Mouse (Mus musculus): ENCODE results near the gene Rhot1. TPM values are rescaled to one million over a fixed set of nuclear protein-coding genes. Genes with fewer than 3 reads are reported as not detected.
A peak's percentile ranks its signal among the peaks of the same experiment; 100 is the strongest.

The Rhot1 gene
- polyA plus RNA-seq, 1 experiment from 2014 or later: 50.7 TPM

DNA sequence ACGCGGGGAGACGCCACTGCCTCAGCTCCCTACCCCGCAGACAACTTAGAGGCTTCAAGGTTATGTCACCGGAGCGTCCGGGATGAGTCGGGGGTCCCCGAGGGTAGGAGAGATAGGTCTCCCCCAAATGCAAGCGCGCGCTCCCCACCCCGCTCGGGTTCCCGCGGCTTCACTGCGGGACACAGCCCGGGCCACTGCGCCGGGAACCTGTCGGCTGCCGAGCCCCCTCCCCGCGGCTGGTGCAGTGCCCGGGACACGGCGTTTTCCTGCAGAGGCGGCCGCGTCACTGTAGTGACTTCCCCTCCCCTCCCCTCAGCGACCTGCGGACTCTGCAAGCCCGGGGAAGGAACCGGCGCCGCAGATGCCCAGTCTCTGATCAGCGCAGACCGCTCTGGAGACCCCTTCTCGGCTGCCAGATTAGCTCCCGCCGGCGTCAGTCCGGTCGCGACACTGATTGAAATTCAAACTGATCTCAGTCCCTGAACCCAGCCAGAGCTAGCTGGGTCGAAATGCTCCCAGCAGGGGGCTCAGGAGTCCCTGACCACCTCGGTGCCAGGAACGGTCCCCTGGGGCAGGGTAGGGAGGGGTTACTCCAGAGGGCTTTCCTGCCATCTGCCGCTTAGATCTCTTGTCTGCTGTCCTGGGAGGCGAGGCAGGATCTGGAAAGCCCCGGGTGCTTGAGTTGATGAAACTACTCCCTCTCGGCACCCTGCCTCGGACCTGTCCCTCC lies 92.7 kb downstream of the Rhot1 start:
- Histone ChIP-seq H3K9ac (replicated peaks; ENCODE audit: low read depth, low read length) (peak overlapping the region; percentile 53), H3K27ac (ENCODE audit: low read length) (no peak overlapping the region), H3K9me3 (ENCODE audit: control insufficient read depth, low read depth, low read length) (no peaks in the 10 kb centered on the region), H3K36me3 (ENCODE audit: control insufficient read depth, insufficient read depth, low read length) (no peaks in the 10 kb centered on the region), H3K27me3 (ENCODE audit: control insufficient read depth, insufficient read depth, low read length) (peaks cover 7% of the 10 kb centered on the region; the same call in 1 of the 2 replicates), H3K4me3 (ENCODE audit: low read depth, low read length) (peak overlapping the region; percentile 64), H3K4me2 (replicated peaks; ENCODE audit: low read depth, low read length) (peak overlapping the region; percentile 99), H3K4me1 (ENCODE audit: control insufficient read depth, insufficient read depth, low read length) (peaks cover 7% of the 10 kb centered on the region; the same call in 1 of the 2 replicates)
- ATAC-seq (ENCODE audit: insufficient number of reproducible peaks, insufficient read depth, low FRiP score, low read depth): peak; percentile 16; the same call in 1 of the 2 replicates
- WGBS: 0% methylated on average over 53 of the region's 53 CpGs

DNA sequence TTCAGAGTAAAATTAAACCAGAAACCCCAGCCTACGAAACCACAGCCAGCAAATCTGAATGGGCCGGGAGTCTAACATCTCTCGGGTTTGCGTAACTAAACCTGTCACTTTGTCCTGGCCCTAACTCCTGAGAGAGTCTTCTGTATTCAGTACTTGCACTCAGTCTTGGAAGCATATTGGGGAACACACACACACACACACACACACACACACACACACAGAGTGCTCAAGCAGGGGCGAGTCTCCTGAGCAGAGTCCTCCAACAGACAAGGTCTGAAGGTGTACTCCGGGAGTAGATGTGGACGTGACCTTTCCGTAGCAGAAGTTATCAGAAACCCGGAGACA lies 93.2 kb downstream of the Rhot1 start:
- 2% methylated on average over 9 of the region's 9 CpGs for WGBS
- no peak for ATAC-seq (ENCODE audit: insufficient number of reproducible peaks, insufficient read depth, low FRiP score, low read depth)
- Histone ChIP-seq H3K9me3 (ENCODE audit: control insufficient read depth, low read depth, low read length) (no peaks in the 10 kb centered on the region), H3K9ac (replicated peaks; ENCODE audit: low read depth, low read length) (no peak overlapping the region), H3K4me3 (ENCODE audit: low read depth, low read length) (peak overlapping the region; percentile 64), H3K4me1 (ENCODE audit: control insufficient read depth, insufficient read depth, low read length) (peaks cover 7% of the 10 kb centered on the region; the same call in 1 of the 2 replicates), H3K4me2 (replicated peaks; ENCODE audit: low read depth, low read length) (peak overlapping the region; percentile 99), H3K36me3 (ENCODE audit: control insufficient read depth, insufficient read depth, low read length) (no peaks in the 10 kb centered on the region), H3K27me3 (ENCODE audit: control insufficient read depth, insufficient read depth, low read length) (peaks cover 7% of the 10 kb centered on the region; the same call in 1 of the 2 replicates), H3K27ac (ENCODE audit: low read length) (no peak overlapping the region)

DNA sequence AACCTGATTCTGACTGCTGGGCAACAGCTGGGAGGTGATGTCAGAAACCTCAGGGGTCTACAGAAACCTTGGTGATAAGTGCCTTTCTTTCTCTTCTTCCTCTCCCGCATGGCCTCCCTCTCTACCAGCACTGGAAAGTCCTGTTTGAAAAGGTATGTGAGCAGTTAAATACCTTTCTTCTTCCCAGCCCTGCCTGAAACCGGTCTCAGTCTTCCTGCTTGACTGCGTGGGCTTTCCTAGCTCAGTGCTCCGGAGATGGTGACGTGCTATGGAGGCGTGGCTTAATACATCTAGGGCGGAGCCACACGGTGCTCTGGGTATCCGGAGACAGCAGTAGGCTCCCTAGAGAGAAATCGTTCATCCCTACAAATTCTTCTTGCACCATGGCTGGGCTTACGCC lies 93.7 kb downstream of the Rhot1 start:
- peak; percentile 59 for ATAC-seq (ENCODE audit: insufficient number of reproducible peaks, insufficient read depth, low FRiP score, low read depth)
- peak overlapping the region; percentile 64 for H3K4me3 ChIP-seq (ENCODE audit: low read depth, low read length)
- 3% methylated on average over 11 of the region's 11 CpGs for WGBS
- H3K27ac ChIP-seq (ENCODE audit: low read length): no peak overlapping the region
- no peaks in the 10 kb centered on the region for H3K9me3 ChIP-seq (ENCODE audit: control insufficient read depth, low read depth, low read length)
- H3K4me2 ChIP-seq (replicated peaks; ENCODE audit: low read depth, low read length): peak overlapping the region; percentile 99
- no peak overlapping the region for H3K9ac ChIP-seq (replicated peaks; ENCODE audit: low read depth, low read length)
- peaks cover 7% of the 10 kb centered on the region; the same call in 1 of the 2 replicates for H3K4me1 ChIP-seq (ENCODE audit: control insufficient read depth, insufficient read depth, low read length)
- peaks cover 7% of the 10 kb centered on the region; the same call in 1 of the 2 replicates for H3K27me3 ChIP-seq (ENCODE audit: control insufficient read depth, insufficient read depth, low read length)
- no peaks in the 10 kb centered on the region for H3K36me3 ChIP-seq (ENCODE audit: control insufficient read depth, insufficient read depth, low read length)

DNA sequence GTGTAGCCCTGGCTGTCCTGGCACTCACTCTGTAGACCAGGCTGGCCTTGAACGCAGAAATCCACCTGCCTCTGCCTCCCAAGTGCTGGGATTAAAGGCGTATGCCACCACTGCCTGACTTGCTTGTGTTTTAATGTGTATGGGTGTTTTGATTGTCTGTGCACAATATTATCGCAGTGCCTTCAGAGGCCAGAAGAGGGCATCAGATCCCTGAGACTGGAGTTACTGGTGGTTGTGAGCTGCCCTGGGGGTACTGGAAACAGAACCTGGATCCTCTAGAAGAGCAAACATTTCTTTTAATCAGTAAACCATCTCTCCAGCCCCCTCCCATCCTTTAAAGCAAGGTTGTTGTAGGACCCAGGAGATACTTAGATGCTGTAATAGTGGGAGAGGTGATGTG lies 94.9 kb downstream of the Rhot1 start:
- Histone ChIP-seq H3K36me3 (ENCODE audit: control insufficient read depth, insufficient read depth, low read length) (no peaks in the 10 kb centered on the region), H3K4me1 (ENCODE audit: control insufficient read depth, insufficient read depth, low read length) (peaks cover 7% of the 10 kb centered on the region; the same call in 1 of the 2 replicates), H3K4me2 (replicated peaks; ENCODE audit: low read depth, low read length) (no peak overlapping the region), H3K27ac (ENCODE audit: low read length) (no peak overlapping the region), H3K9ac (replicated peaks; ENCODE audit: low read depth, low read length) (no peak overlapping the region), H3K27me3 (ENCODE audit: control insufficient read depth, insufficient read depth, low read length) (peaks cover 7% of the 10 kb centered on the region; the same call in 1 of the 2 replicates), H3K9me3 (ENCODE audit: control insufficient read depth, low read depth, low read length) (no peaks in the 10 kb centered on the region), H3K4me3 (ENCODE audit: low read depth, low read length) (no peak overlapping the region)
- 92% methylated on average over 3 of the region's 3 CpGs for WGBS
- no peak for ATAC-seq (ENCODE audit: insufficient number of reproducible peaks, insufficient read depth, low FRiP score, low read depth)

DNA sequence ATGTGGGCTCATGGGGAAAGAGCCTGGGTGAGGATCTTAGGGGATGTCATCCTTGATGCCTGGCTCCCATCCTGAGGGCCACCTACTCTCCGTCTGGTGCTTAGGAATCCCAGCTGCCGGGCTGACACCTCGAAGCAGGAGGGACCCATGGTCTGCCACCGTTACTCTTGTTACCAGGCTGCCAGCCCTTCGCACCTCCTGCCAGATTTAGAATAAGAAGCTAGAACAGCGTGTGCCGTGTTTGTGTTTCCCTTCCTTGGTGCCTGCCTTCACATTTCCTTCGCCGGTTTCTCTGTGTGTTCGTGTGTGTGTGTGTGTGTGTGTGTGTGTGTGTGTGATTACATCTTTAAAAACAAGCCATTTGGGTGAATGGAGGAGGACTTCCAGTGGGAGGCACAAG lies 96.0 kb downstream of the Rhot1 start:
- Histone ChIP-seq H3K36me3 (ENCODE audit: control insufficient read depth, insufficient read depth, low read length) (no peaks in the 10 kb centered on the region), H3K9ac (replicated peaks; ENCODE audit: low read depth, low read length) (no peak overlapping the region), H3K9me3 (ENCODE audit: control insufficient read depth, low read depth, low read length) (no peaks in the 10 kb centered on the region), H3K4me3 (ENCODE audit: low read depth, low read length) (no peak overlapping the region), H3K4me1 (ENCODE audit: control insufficient read depth, insufficient read depth, low read length) (peaks cover 7% of the 10 kb centered on the region; the same call in 1 of the 2 replicates), H3K27ac (ENCODE audit: low read length) (no peak overlapping the region), H3K27me3 (ENCODE audit: control insufficient read depth, insufficient read depth, low read length) (0 out of 2 replicates have a peak, but pooled peaks cover 2% of the 10 kb centered on the region), H3K4me2 (replicated peaks; ENCODE audit: low read depth, low read length) (no peak overlapping the region)
- ATAC-seq (ENCODE audit: insufficient number of reproducible peaks, insufficient read depth, low FRiP score, low read depth): no peak
- WGBS: 75% methylated on average over 10 of the region's 10 CpGs

DNA sequence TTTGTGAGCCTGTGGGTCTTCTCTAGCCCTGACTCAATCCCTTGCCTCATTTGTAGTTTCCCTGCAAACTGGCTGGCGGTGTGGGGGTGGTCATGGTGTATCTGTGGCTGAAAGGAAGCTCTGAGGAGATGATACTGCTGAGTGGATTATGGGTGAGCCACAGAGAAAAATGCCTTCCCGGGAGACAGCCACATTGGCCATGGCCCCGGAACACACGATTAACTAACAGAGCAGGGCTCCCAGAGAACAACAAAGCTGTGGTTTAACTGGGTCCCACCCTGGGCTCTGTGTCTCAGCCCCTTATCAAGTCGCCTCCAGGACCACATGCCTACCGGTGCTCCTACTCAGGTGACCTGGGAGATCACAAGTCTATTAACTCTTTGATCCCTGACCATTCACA lies 99.7 kb downstream of the Rhot1 start:
- Histone ChIP-seq H3K4me1 (ENCODE audit: control insufficient read depth, insufficient read depth, low read length) (no peaks in the 10 kb centered on the region), H3K4me2 (replicated peaks; ENCODE audit: low read depth, low read length) (no peak overlapping the region), H3K9ac (replicated peaks; ENCODE audit: low read depth, low read length) (no peak overlapping the region)

DNA sequence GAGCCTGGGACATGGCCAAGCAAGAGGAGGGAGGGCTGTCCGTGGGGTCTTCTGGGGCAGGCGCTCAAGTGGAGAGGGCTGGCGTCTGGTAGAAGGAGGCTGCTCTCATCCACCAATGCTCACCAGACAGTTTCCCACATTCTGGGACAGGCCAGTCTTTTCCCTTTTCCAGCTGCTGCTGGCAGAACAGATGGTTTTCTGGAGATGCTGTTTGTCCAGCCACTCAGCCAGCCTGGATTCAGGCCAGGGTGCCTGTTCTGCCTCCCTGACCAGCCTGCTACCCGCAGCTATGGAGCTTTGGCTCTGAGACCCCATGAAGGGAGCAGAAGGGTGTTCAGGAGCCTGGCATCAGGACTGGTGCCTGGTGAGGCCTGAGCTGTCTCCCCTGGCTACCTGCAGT lies 102.5 kb downstream of the Rhot1 start:
- Histone ChIP-seq H3K4me2 (replicated peaks; ENCODE audit: low read depth, low read length) (no peak overlapping the region), H3K9ac (replicated peaks; ENCODE audit: low read depth, low read length) (no peak overlapping the region), H3K4me1 (ENCODE audit: control insufficient read depth, insufficient read depth, low read length) (no peaks in the 10 kb centered on the region), H3K4me3 (ENCODE audit: low read depth, low read length) (no peak overlapping the region), H3K27me3 (ENCODE audit: control insufficient read depth, insufficient read depth, low read length) (no peaks in the 10 kb centered on the region), H3K36me3 (ENCODE audit: control insufficient read depth, insufficient read depth, low read length) (no peaks in the 10 kb centered on the region), H3K9me3 (ENCODE audit: control insufficient read depth, low read depth, low read length) (no peaks in the 10 kb centered on the region), H3K27ac (ENCODE audit: low read length) (no peak overlapping the region)
- ATAC-seq (ENCODE audit: insufficient number of reproducible peaks, insufficient read depth, low FRiP score, low read depth): no peak
- WGBS: 69% methylated on average over 4 of the region's 4 CpGs

More for the DNA sequence above, 99.7 kb downstream of the Rhot1 start:
- Histone ChIP-seq H3K36me3 (ENCODE audit: control insufficient read depth, insufficient read depth, low read length) (no peaks in the 10 kb centered on the region), H3K9me3 (ENCODE audit: control insufficient read depth, low read depth, low read length) (no peaks in the 10 kb centered on the region), H3K4me3 (ENCODE audit: low read depth, low read length) (no peak overlapping the region), H3K27ac (ENCODE audit: low read length) (no peak overlapping the region), H3K27me3 (ENCODE audit: control insufficient read depth, insufficient read depth, low read length) (no peaks in the 10 kb centered on the region)
- no peak for ATAC-seq (ENCODE audit: insufficient number of reproducible peaks, insufficient read depth, low FRiP score, low read depth)
- WGBS: 51% methylated on average over 6 of the region's 6 CpGs

DNA sequence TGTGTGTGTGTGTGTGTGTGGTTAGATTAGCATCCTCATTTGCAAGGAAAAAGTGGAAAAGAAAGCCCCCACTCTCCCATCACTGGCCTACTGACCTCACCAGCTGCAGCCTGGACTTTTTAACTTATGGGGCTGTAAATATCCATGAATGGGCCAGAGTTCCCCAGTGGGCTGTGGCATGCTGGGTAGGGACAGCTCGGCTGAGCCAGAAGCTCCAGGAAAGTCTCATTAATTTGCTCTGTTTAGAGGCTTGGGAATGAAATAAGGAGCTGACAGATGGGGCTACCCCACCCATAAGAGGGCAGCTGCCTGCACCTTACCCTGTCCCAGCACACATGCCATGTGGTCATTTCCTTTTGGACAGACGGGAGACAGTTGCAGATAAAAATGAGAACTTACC lies 103.2 kb downstream of the Rhot1 start:
- no peak for ATAC-seq (ENCODE audit: insufficient number of reproducible peaks, insufficient read depth, low FRiP score, low read depth)
- Histone ChIP-seq H3K27me3 (ENCODE audit: control insufficient read depth, insufficient read depth, low read length) (no peaks in the 10 kb centered on the region), H3K4me1 (ENCODE audit: control insufficient read depth, insufficient read depth, low read length) (no peaks in the 10 kb centered on the region), H3K4me3 (ENCODE audit: low read depth, low read length) (no peak overlapping the region), H3K27ac (ENCODE audit: low read length) (no peak overlapping the region), H3K9me3 (ENCODE audit: control insufficient read depth, low read depth, low read length) (no peaks in the 10 kb centered on the region), H3K9ac (replicated peaks; ENCODE audit: low read depth, low read length) (no peak overlapping the region), H3K36me3 (ENCODE audit: control insufficient read depth, insufficient read depth, low read length) (no peaks in the 10 kb centered on the region), H3K4me2 (replicated peaks; ENCODE audit: low read depth, low read length) (no peak overlapping the region)
- WGBS: 40% methylated on average over 2 of the region's 2 CpGs

DNA sequence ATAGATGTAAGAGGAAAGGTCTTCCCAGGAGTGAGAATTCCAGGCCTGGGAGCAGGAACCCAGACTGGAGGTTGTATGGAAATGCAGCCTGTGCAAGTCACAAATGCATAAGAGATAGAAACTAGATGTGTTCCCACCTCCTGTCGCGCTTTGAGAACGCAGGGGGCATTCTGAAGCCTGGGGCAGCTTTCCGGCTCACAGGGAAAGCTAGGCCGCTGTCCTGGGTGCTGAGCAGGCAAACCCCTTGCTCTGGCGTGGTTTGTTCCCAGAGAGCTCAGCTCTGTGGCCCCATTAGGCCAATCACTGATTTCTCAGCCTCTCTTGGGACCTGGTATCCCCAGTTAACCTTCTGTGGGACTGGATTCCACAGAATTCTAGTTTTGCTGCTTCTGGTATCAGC lies 103.7 kb downstream of the Rhot1 start:
- Histone ChIP-seq H3K4me2 (replicated peaks; ENCODE audit: low read depth, low read length) (no peak overlapping the region), H3K9ac (replicated peaks; ENCODE audit: low read depth, low read length) (no peak overlapping the region), H3K27me3 (ENCODE audit: control insufficient read depth, insufficient read depth, low read length) (no peaks in the 10 kb centered on the region), H3K27ac (ENCODE audit: low read length) (no peak overlapping the region), H3K36me3 (ENCODE audit: control insufficient read depth, insufficient read depth, low read length) (no peaks in the 10 kb centered on the region), H3K9me3 (ENCODE audit: control insufficient read depth, low read depth, low read length) (no peaks in the 10 kb centered on the region), H3K4me3 (ENCODE audit: low read depth, low read length) (no peak overlapping the region), H3K4me1 (ENCODE audit: control insufficient read depth, insufficient read depth, low read length) (no peaks in the 10 kb centered on the region)
- no peak for ATAC-seq (ENCODE audit: insufficient number of reproducible peaks, insufficient read depth, low FRiP score, low read depth)
- 3% methylated on average over 6 of the region's 6 CpGs for WGBS
